Mouse (Mus musculus): Measurements from ENCODE around the gene Sod1. TPM values are rescaled to one million over a fixed set of nuclear protein-coding genes. Genes with fewer than 3 reads are reported as not detected.

Gene Sod1
- polyA plus RNA-seq, 1 experiment from 2014 or later, result 1,157 TPM

DNA sequence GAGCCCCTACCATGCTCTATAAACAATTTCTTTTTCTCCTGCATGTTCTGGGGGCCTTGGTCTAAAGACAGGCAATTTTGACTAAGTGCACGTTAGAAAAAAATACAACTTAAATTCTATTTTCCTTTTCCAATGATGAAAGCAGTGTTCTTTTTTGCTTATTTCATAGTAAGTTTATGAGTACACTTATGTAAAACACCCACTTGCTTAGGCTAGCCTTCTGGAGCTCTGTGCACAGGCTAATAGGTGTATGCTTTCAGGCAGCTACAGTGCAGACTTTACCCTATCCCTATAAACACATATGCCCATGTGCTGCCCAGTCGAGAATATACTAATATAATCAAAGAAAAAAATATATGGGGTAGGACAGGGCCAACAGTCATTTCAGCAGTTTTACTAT, 32.0 kb downstream of the Sod1 start:
- no peak overlapping the region for H3K4me2 ChIP-seq (ENCODE audit: low read length)
- no peaks in the 10 kb centered on the region for H3K9me3 ChIP-seq (ENCODE audit: control insufficient read depth, low read length)
- no peak overlapping the region for H3K9ac ChIP-seq (ENCODE audit: low read length)
- no peak overlapping the region for H3K27ac ChIP-seq (replicated peaks in 1 of 2; ENCODE audit: control insufficient read depth in 1 of 2, insufficient read depth in 1 of 2, low read depth in 2 of 2, low read length in 2 of 2)
- no peak for ATAC-seq (ENCODE audit: insufficient number of reproducible peaks, insufficient read depth, low FRiP score, low read depth)
- H3K4me1 ChIP-seq (ENCODE audit: control insufficient read depth in 2 of 2, insufficient read depth in 2 of 2, low read length in 2 of 2), result no peaks in the 10 kb centered on the region
- no peaks in the 10 kb centered on the region for H3K27me3 ChIP-seq (ENCODE audit: control insufficient read depth, insufficient read depth, low read length)
- 90% methylated on average over 2 of the region's 2 CpGs for WGBS
- peaks cover 96% of the 10 kb centered on the region for H3K36me3 ChIP-seq (ENCODE audit: control insufficient read depth, insufficient read depth, low read length)
- no peak overlapping the region for H3K4me3 ChIP-seq (ENCODE audit: control insufficient read depth in 1 of 2, insufficient read depth in 1 of 2, low read depth in 1 of 2, low read length in 2 of 2)

- no peak for ATAC-seq (ENCODE audit: insufficient number of reproducible peaks, insufficient read depth, low FRiP score, low read depth)
- peaks cover 76% of the 10 kb centered on the region for H3K36me3 ChIP-seq (ENCODE audit: control insufficient read depth, insufficient read depth, low read length)
- no peaks in the 10 kb centered on the region for H3K27me3 ChIP-seq (ENCODE audit: control insufficient read depth, insufficient read depth, low read length)
- no peak overlapping the region for H3K4me3 ChIP-seq (ENCODE audit: control insufficient read depth in 1 of 2, insufficient read depth in 1 of 2, low read depth in 1 of 2, low read length in 2 of 2)
- H3K9me3 ChIP-seq (ENCODE audit: control insufficient read depth, low read length), result no peaks in the 10 kb centered on the region
- H3K4me2 ChIP-seq (ENCODE audit: low read length), result no peak overlapping the region
- WGBS, result 91% methylated on average over 7 of the region's 7 CpGs
- H3K4me1 ChIP-seq (ENCODE audit: control insufficient read depth in 2 of 2, insufficient read depth in 2 of 2, low read length in 2 of 2), result peaks cover under 1 to 2% of the 10 kb centered on the region in 2 experiments
- H3K9ac ChIP-seq (ENCODE audit: low read length), result no peak overlapping the region
- no peak overlapping the region for H3K27ac ChIP-seq (replicated peaks in 1 of 2; ENCODE audit: control insufficient read depth in 1 of 2, insufficient read depth in 1 of 2, low read depth in 2 of 2, low read length in 2 of 2)
Observed at GRCm38 (mm10) chr16:90258950-90259349, 38.4 kb downstream of the Sod1 start.

DNA sequence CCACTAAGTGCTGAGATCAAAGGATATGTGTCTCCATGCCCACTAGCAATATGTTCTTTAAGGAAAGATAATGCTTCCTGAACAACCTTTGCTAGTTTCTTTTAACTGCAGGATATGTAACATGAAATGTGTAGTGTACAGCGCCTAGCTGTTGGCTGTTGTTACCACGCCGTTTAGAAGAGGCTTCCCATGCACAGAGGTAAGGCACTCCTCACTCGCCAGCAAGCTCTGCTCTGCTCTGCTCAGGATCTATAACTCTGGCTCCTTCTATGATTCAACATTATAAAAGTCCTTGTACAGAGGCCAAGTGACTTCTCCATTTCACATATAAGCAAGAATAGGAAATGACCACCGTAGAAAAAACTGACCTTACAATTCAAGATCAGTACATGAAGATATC, 39.1 kb downstream of the Sod1 start:
- 80% methylated on average over 5 of the region's 5 CpGs for WGBS
- peaks cover 69% of the 10 kb centered on the region for H3K36me3 ChIP-seq (ENCODE audit: control insufficient read depth, insufficient read depth, low read length)
- peaks cover 2 to 6% of the 10 kb centered on the region in 2 experiments for H3K4me1 ChIP-seq (ENCODE audit: control insufficient read depth in 2 of 2, insufficient read depth in 2 of 2, low read length in 2 of 2)
- H3K9ac ChIP-seq (ENCODE audit: low read length), result no peak overlapping the region
- H3K4me3 ChIP-seq (ENCODE audit: control insufficient read depth in 1 of 2, insufficient read depth in 1 of 2, low read depth in 1 of 2, low read length in 2 of 2), result no peak overlapping the region
- no peak overlapping the region for H3K4me2 ChIP-seq (ENCODE audit: low read length)
- H3K9me3 ChIP-seq (ENCODE audit: control insufficient read depth, low read length), result no peaks in the 10 kb centered on the region
- H3K27me3 ChIP-seq (ENCODE audit: control insufficient read depth, insufficient read depth, low read length), result no peaks in the 10 kb centered on the region
- H3K27ac ChIP-seq (replicated peaks in 1 of 2; ENCODE audit: control insufficient read depth in 1 of 2, insufficient read depth in 1 of 2, low read depth in 2 of 2, low read length in 2 of 2), result no peak overlapping the region
- ATAC-seq (ENCODE audit: insufficient number of reproducible peaks, insufficient read depth, low FRiP score, low read depth), result no peak

- Histone ChIP-seq H3K27me3 (ENCODE audit: control insufficient read depth, insufficient read depth, low read length) (no peaks in the 10 kb centered on the region), H3K36me3 (ENCODE audit: control insufficient read depth, insufficient read depth, low read length) (peaks cover 65% of the 10 kb centered on the region), H3K9ac (ENCODE audit: low read length) (no peak overlapping the region), H3K9me3 (ENCODE audit: control insufficient read depth, low read length) (no peaks in the 10 kb centered on the region), H3K4me3 (ENCODE audit: control insufficient read depth in 1 of 2, insufficient read depth in 1 of 2, low read depth in 1 of 2, low read length in 2 of 2) (no peak overlapping the region), H3K4me2 (ENCODE audit: low read length) (no peak overlapping the region), H3K4me1 (ENCODE audit: control insufficient read depth in 2 of 2, insufficient read depth in 2 of 2, low read length in 2 of 2) (peaks cover 2 to 9% of the 10 kb centered on the region in 2 experiments), H3K27ac (replicated peaks in 1 of 2; ENCODE audit: control insufficient read depth in 1 of 2, insufficient read depth in 1 of 2, low read depth in 2 of 2, low read length in 2 of 2) (no peak overlapping the region)
- 54% methylated on average over 4 of the region's 4 CpGs for WGBS
- ATAC-seq (ENCODE audit: insufficient number of reproducible peaks, insufficient read depth, low FRiP score, low read depth), result no peak
Observed at GRCm38 (mm10) chr16:90260097-90260496, 39.5 kb downstream of the Sod1 start.

- H3K27ac ChIP-seq (replicated peaks in 1 of 2; ENCODE audit: control insufficient read depth in 1 of 2, insufficient read depth in 1 of 2, low read depth in 2 of 2, low read length in 2 of 2), result no peak overlapping the region
- H3K4me1 ChIP-seq (ENCODE audit: control insufficient read depth in 2 of 2, insufficient read depth in 2 of 2, low read length in 2 of 2), result peaks cover 4 to 22% of the 10 kb centered on the region in 2 experiments
- WGBS, result 96% methylated on average over 2 of the region's 2 CpGs
- H3K27me3 ChIP-seq (ENCODE audit: control insufficient read depth, insufficient read depth, low read length), result no peaks in the 10 kb centered on the region
- ATAC-seq (ENCODE audit: insufficient number of reproducible peaks, insufficient read depth, low FRiP score, low read depth), result no peak
- H3K36me3 ChIP-seq (ENCODE audit: control insufficient read depth, insufficient read depth, low read length), result peaks cover 51% of the 10 kb centered on the region
- H3K4me2 ChIP-seq (ENCODE audit: low read length), result no peak overlapping the region
- H3K4me3 ChIP-seq (ENCODE audit: control insufficient read depth in 1 of 2, insufficient read depth in 1 of 2, low read depth in 1 of 2, low read length in 2 of 2), result no peak overlapping the region
- H3K9me3 ChIP-seq (ENCODE audit: control insufficient read depth, low read length), result no peaks in the 10 kb centered on the region
- H3K9ac ChIP-seq (ENCODE audit: low read length), result no peak overlapping the region
Observed at GRCm38 (mm10) chr16:90261791-90262190, 41.2 kb downstream of the Sod1 start.

DNA sequence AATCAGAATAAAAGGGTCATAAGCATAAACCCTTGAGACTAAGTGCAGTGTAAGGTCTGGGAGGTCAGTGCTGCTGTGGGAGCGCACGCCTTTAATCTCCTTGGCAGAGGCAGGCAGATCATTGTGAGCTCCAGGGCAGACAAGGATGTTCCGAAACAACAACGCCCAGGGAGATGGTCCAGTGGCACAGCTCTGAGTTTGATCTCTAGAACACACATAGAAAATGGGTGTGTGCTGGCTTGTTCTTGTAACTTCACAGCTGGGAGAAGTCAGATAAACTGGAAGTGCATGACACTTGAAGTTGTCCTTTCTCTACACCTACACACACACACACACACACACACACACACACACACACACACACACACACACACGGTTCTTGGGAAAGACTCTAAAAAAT, 43.5 kb downstream of the Sod1 start:
- WGBS, result 55% methylated on average over 5 of the region's 5 CpGs
- H3K9ac ChIP-seq (ENCODE audit: low read length), result no peak overlapping the region

DNA sequence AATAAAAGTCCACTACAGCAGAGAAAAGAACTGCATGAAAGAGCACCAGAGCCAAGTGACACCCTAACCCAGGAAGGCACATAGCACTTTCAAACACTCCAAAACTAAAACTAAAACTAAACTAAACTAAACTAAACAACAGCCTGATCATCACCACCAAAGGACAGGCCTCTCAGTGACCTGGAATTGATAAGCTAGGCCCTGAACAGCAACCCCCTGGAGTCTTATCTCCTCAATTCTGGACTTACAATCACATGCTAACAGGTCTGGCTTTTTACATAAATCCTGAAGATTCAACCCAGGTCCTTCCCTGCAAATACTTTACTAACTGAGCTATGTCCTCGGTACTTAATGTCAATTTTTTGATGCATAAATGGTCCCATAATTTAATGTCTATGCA, 44.6 kb downstream of the Sod1 start:
- no peak overlapping the region for H3K4me3 ChIP-seq (ENCODE audit: control insufficient read depth in 1 of 2, insufficient read depth in 1 of 2, low read depth in 1 of 2, low read length in 2 of 2)
- H3K27me3 ChIP-seq (ENCODE audit: control insufficient read depth, insufficient read depth, low read length), result no peaks in the 10 kb centered on the region
- ATAC-seq (ENCODE audit: insufficient number of reproducible peaks, insufficient read depth, low FRiP score, low read depth), result no peak
- H3K9ac ChIP-seq (ENCODE audit: low read length), result no peak overlapping the region
- peak overlapping the region in 1 of 2 experiments; percentile 56; a peak in 2 of 4 replicates for H3K27ac ChIP-seq (replicated peaks in 1 of 2; ENCODE audit: control insufficient read depth in 1 of 2, insufficient read depth in 1 of 2, low read depth in 2 of 2, low read length in 2 of 2)
- WGBS, result 64% methylated on average over 1 of the region's 1 CpGs
- no peaks in the 10 kb centered on the region for H3K9me3 ChIP-seq (ENCODE audit: control insufficient read depth, low read length)
- peaks cover 18% of the 10 kb centered on the region for H3K36me3 ChIP-seq (ENCODE audit: control insufficient read depth, insufficient read depth, low read length)
- H3K4me2 ChIP-seq (ENCODE audit: low read length), result no peak overlapping the region
- peaks cover 4 to 39% of the 10 kb centered on the region in 2 experiments for H3K4me1 ChIP-seq (ENCODE audit: control insufficient read depth in 2 of 2, insufficient read depth in 2 of 2, low read length in 2 of 2)

More for the DNA sequence above, 43.5 kb downstream of the Sod1 start:
- no peak for ATAC-seq (ENCODE audit: insufficient number of reproducible peaks, insufficient read depth, low FRiP score, low read depth)
- Histone ChIP-seq H3K4me2 (ENCODE audit: low read length) (no peak overlapping the region), H3K4me1 (ENCODE audit: control insufficient read depth in 2 of 2, insufficient read depth in 2 of 2, low read length in 2 of 2) (peaks cover 4 to 38% of the 10 kb centered on the region in 2 experiments), H3K27me3 (ENCODE audit: control insufficient read depth, insufficient read depth, low read length) (no peaks in the 10 kb centered on the region), H3K9me3 (ENCODE audit: control insufficient read depth, low read length) (no peaks in the 10 kb centered on the region), H3K27ac (replicated peaks in 1 of 2; ENCODE audit: control insufficient read depth in 1 of 2, insufficient read depth in 1 of 2, low read depth in 2 of 2, low read length in 2 of 2) (no peak overlapping the region), H3K4me3 (ENCODE audit: control insufficient read depth in 1 of 2, insufficient read depth in 1 of 2, low read depth in 1 of 2, low read length in 2 of 2) (no peak overlapping the region), H3K36me3 (ENCODE audit: control insufficient read depth, insufficient read depth, low read length) (peaks cover 29% of the 10 kb centered on the region)

DNA sequence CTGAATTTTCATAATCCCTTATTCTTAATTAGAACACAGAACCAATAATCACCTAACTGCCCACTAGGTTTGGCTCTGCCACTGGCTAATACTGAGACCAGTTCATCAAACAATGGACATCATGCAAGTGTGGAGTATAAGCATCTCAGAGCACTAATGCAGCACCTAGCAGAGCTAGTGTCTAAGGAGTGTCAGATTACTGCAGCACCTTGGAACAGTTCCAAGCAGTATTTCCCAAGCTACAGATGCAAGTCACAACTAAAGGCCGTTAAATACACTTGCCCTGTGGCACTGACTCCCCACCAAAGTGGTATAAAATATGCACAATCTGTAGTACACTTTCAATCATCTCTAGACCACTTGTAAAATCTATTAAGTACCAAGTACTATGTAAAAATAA, 46.0 kb downstream of the Sod1 start:
- Histone ChIP-seq H3K27me3 (ENCODE audit: control insufficient read depth, insufficient read depth, low read length) (no peaks in the 10 kb centered on the region), H3K36me3 (ENCODE audit: control insufficient read depth, insufficient read depth, low read length) (peaks cover 8% of the 10 kb centered on the region), H3K4me1 (ENCODE audit: control insufficient read depth in 2 of 2, insufficient read depth in 2 of 2, low read length in 2 of 2) (peaks cover 4 to 42% of the 10 kb centered on the region in 2 experiments), H3K27ac (replicated peaks in 1 of 2; ENCODE audit: control insufficient read depth in 1 of 2, insufficient read depth in 1 of 2, low read depth in 2 of 2, low read length in 2 of 2) (no peak overlapping the region), H3K4me3 (ENCODE audit: control insufficient read depth in 1 of 2, insufficient read depth in 1 of 2, low read depth in 1 of 2, low read length in 2 of 2) (no peak overlapping the region), H3K4me2 (ENCODE audit: low read length) (no peak overlapping the region), H3K9ac (ENCODE audit: low read length) (no peak overlapping the region), H3K9me3 (ENCODE audit: control insufficient read depth, low read length) (no peaks in the 10 kb centered on the region)
- 3% methylated on average over 1 of the region's 1 CpGs for WGBS
- ATAC-seq (ENCODE audit: insufficient number of reproducible peaks, insufficient read depth, low FRiP score, low read depth), result no peak
